Mouse (Mus musculus) myocyte (in vitro differentiated cells): ENCODE data around the gene Atp7b.
A peak's percentile ranks its signal among the peaks of the same experiment; 100 is the strongest.

ENCODE experiments used
- MAX ChIP-seq: IDR thresholded peaks from one replicate; pipeline ENCODE4 v1.6.1; 2011; ENCODE audit warnings: low read depth, mild to moderate bottlenecking, control low read depth
- MYOD1 ChIP-seq, 3 experiments: IDR thresholded peaks; one replicate each; pipeline ENCODE4 v1.6.1; 2011; ENCODE audit warnings: control low read depth in 2 of 3, low read depth in 2 of 3, mild to moderate bottlenecking in 2 of 3, moderate library complexity in 1 of 3; ENCODE audit not compliant: insufficient read length in 2 of 3, control insufficient read depth in 1 of 3
- POLR2A ChIP-seq: IDR thresholded peaks from one replicate; pipeline ENCODE4 v1.6.1; 2011; ENCODE audit warnings: low read depth, mild to moderate bottlenecking, control low read depth, moderate library complexity; ENCODE audit not compliant: insufficient read length
- POLR2AphosphoS2 ChIP-seq: IDR thresholded peaks from one replicate; pipeline ENCODE4 v1.6.1; 2011; ENCODE audit warnings: low read depth, control low read depth; ENCODE audit not compliant: insufficient read length
- TCF12 ChIP-seq: IDR thresholded peaks from one replicate; pipeline ENCODE4 v1.6.1; 2011; ENCODE audit warnings: mild to moderate bottlenecking, control low read depth; ENCODE audit not compliant: poor library complexity, insufficient read depth, severe bottlenecking

DNA sequence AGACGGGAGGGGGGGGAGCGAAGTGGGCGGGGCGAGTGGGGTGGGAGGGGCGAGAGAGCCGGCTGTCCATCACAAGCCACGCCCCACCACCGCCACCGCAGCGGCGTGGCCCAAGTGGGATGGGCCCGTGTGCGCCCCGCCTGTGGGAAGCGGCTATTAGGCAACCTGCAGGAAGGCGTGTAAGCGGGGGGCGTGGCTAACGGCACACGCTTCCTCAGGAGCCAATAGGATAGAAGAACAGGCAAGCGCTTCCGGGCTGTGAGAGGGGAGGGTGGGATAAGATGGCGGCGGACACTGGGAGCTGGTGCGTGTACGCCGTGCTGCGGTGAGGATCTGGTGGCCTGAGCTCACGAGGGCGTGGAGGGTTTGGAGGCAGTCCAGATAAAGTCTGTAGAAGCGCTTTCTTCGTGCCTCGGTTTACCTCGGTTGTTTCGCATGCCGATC is 363 bp upstream of the Atp7b start, which contains the start of gene Alg11:
- TF ChIP-seq MAX (no peak), MYOD1 (IDR thresholded peaks at IDR 0.05; ENCODE audit: control insufficient read depth in 1 of 3, insufficient read length in 2 of 3, low read depth in 2 of 3) (no peak), POLR2A (peak; percentile 99), POLR2AphosphoS2 (peak; percentile 98), TCF12 (no peak)
